Mouse (Mus musculus): Measurements from ENCODE around the gene Fkbp5. TPM values are rescaled to one million over a fixed set of nuclear protein-coding genes. Genes with fewer than 3 reads are reported as not detected.

The Fkbp5 gene
- polyA plus RNA-seq, 1 experiment: 185 TPM

DNA sequence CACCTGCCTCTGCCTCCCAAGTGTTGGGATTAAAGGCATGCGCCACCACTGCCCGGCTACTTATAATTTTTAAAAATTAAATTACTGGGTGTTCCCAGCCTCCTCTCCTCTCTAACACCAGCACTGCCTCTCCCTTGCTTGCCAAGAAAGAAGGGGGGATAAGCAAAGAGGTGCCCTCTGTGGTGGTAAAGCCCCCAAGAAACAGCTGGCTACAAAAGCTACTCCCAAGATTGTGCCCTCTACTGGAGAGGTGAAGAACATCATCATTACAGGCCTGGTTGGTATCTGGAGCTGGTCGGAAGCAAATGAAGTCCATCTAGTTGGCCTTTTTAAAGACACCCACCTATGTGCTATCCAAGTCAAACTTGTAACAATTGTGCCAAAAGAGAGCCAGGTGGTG lies 2.5 kb upstream of the Fkbp5 start:
- no peak overlapping the region for H3K4me3 ChIP-seq (ENCODE audit: insufficient read depth, low read depth, low read length)
- H3K27ac ChIP-seq (ENCODE audit: insufficient read depth, low read depth, low read length): no peak overlapping the region
- peaks cover 30% of the 10 kb centered on the region for H3K4me1 ChIP-seq (ENCODE audit: control insufficient read depth, insufficient read depth, low read length)
- no peak for TF ChIP-seq CTCF (IDR thresholded peaks at IDR 0.05; ENCODE audit: insufficient read depth, low read depth, low read length)
- 80% methylated on average over 3 of the region's 3 CpGs for WGBS

DNA sequence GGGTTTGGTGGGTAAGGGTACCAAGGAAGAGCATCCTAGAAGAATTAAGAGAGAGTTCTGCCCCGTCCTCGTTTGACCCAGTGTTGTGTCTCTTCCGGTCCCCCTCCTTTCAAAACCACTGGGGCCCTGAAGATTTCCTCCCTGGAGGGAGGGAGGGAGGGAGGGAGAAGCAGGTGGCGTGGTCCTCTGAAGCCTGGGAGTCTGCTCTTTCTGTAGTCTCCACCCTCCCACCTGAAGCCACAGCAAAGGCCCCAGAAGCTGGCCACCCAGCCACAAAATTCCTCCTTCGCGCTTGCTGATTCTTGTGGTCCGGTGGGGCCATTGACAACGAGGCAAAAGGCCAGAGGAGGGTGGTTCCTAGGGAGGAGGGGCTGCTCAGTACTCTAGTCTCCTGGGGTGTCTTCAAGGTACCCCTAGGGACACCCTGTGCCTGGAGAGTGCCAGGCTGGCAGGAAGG lies 1.3 kb upstream of the Fkbp5 start:
- Histone ChIP-seq H3K27ac (ENCODE audit: insufficient read depth, low read depth, low read length) (0 out of 2 replicates have a peak overlapping the region, but pooled peaks have one; percentile 69), H3K4me1 (ENCODE audit: control insufficient read depth, insufficient read depth, low read length) (peaks cover 29% of the 10 kb centered on the region), H3K4me3 (ENCODE audit: insufficient read depth, low read depth, low read length) (peak overlapping the region; percentile 54)
- TF ChIP-seq POLR2A (IDR thresholded peaks at IDR 0.05; ENCODE audit: insufficient read depth, low read depth, low read length) (no peak), CTCF (IDR thresholded peaks at IDR 0.05; ENCODE audit: insufficient read depth, low read depth, low read length) (no peak)
- WGBS: 50% methylated on average over 8 of the region's 8 CpGs

DNA sequence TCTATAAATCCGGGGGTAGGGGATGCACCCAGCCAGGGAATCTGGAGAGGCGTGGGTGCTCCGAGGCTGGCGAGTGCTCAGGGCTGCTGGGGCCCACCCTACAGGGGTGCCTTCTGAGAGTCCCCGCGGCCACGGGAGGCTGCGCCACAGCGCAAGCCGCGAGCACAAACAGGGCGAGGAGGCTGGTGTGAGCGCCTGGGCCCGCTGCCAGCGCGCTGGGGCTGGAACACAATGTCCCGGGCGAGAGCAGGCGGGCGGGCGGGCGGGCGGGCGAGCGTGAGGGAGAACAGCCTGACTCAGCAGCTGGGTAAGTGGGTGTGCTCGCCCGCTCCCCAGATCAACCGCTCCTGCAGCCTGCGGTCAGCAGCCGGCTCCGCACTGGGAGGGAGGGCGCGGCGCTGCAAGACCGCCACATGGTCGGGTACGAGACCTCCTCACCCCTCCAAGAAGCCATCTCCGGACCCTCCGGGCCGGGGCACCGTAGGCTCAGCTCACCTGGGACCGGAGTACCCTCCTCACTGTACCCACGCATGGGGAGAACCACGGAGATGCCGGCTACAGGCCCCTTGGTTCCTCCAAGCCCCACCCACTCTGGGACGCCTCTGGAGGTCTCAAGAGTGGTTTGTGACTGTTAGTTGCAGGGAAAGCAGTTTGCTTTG lies 758 bp upstream of the Fkbp5 start:
- H3K4me1 ChIP-seq (ENCODE audit: control insufficient read depth, insufficient read depth, low read length): peaks cover 24% of the 10 kb centered on the region
- TF ChIP-seq CTCF (IDR thresholded peaks at IDR 0.05; ENCODE audit: insufficient read depth, low read depth, low read length) (no peak), POLR2A (IDR thresholded peaks at IDR 0.05; ENCODE audit: insufficient read depth, low read depth, low read length) (no peak)
- WGBS: 1% methylated on average over 41 of the region's 46 CpGs
- H3K4me3 ChIP-seq (ENCODE audit: insufficient read depth, low read depth, low read length): peak overlapping the region; percentile 54
- H3K27ac ChIP-seq (ENCODE audit: insufficient read depth, low read depth, low read length): peak overlapping the region; percentile 72

GRCm38 (mm10) chr17:28516881-28517280 lies 446 bp downstream of the Fkbp5 start:
- Histone ChIP-seq H3K4me3 (ENCODE audit: insufficient read depth, low read depth, low read length) (no peak overlapping the region), H3K4me1 (ENCODE audit: control insufficient read depth, insufficient read depth, low read length) (peaks cover 24% of the 10 kb centered on the region), H3K27ac (ENCODE audit: insufficient read depth, low read depth, low read length) (no peak overlapping the region)
- 88% methylated on average over 4 of the region's 4 CpGs for WGBS
- TF ChIP-seq CTCF (IDR thresholded peaks at IDR 0.05; ENCODE audit: insufficient read depth, low read depth, low read length) (no peak), POLR2A (IDR thresholded peaks at IDR 0.05; ENCODE audit: insufficient read depth, low read depth, low read length) (no peak)

GRCm38 (mm10) chr17:28515431-28516341 lies 1.6 kb downstream of the Fkbp5 start:
- H3K4me1 ChIP-seq (ENCODE audit: control insufficient read depth, insufficient read depth, low read length): peaks cover 29% of the 10 kb centered on the region
- 74% methylated on average over 10 of the region's 10 CpGs for WGBS
- H3K4me3 ChIP-seq (ENCODE audit: insufficient read depth, low read depth, low read length): no peak overlapping the region
- TF ChIP-seq POLR2A (IDR thresholded peaks at IDR 0.05; ENCODE audit: insufficient read depth, low read depth, low read length): no peak
- TF ChIP-seq CTCF (IDR thresholded peaks at IDR 0.05; ENCODE audit: insufficient read depth, low read depth, low read length): no peak
- no peak overlapping the region for H3K27ac ChIP-seq (ENCODE audit: insufficient read depth, low read depth, low read length)

GRCm38 (mm10) chr17:28514555-28514954 lies 2.8 kb downstream of the Fkbp5 start:
- Histone ChIP-seq H3K4me1 (ENCODE audit: control insufficient read depth, insufficient read depth, low read length) (peaks cover 31% of the 10 kb centered on the region), H3K27ac (ENCODE audit: insufficient read depth, low read depth, low read length) (no peak overlapping the region), H3K4me3 (ENCODE audit: insufficient read depth, low read depth, low read length) (no peak overlapping the region)
- TF ChIP-seq POLR2A (IDR thresholded peaks at IDR 0.05; ENCODE audit: insufficient read depth, low read depth, low read length) (no peak), CTCF (IDR thresholded peaks at IDR 0.05; ENCODE audit: insufficient read depth, low read depth, low read length) (no peak)
- WGBS: 86% methylated on average over 5 of the region's 5 CpGs

GRCm38 (mm10) chr17:28513844-28514243 lies 3.5 kb downstream of the Fkbp5 start:
- 80% methylated on average over 7 of the region's 7 CpGs for WGBS
- TF ChIP-seq CTCF (IDR thresholded peaks at IDR 0.05; ENCODE audit: insufficient read depth, low read depth, low read length) (no peak), POLR2A (IDR thresholded peaks at IDR 0.05; ENCODE audit: insufficient read depth, low read depth, low read length) (no peak)
- H3K27ac ChIP-seq (ENCODE audit: insufficient read depth, low read depth, low read length): no peak overlapping the region

DNA sequence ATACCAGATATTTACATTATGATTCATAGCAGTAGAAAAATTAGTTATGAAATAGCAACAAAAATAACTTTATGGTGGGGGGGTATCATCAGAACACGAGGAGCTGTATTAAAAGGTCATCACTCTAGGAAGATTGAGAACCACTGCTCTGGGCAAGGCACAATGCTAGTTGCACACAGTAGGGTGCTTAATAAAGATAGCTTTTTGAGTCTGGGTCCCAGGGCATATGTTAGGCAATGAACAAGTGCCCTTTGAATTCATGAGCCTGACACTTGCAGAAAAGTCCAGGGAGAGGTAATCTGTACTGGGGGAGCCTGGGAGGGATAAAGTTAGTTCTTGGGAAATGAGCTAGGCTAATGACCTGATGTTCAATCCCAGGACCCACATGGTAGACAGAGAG lies 4.0 kb downstream of the Fkbp5 start:
- Histone ChIP-seq H3K4me3 (ENCODE audit: insufficient read depth, low read depth, low read length) (no peak overlapping the region), H3K27ac (ENCODE audit: insufficient read depth, low read depth, low read length) (no peak overlapping the region), H3K4me1 (ENCODE audit: control insufficient read depth, insufficient read depth, low read length) (peaks cover 25% of the 10 kb centered on the region)
- TF ChIP-seq POLR2A (IDR thresholded peaks at IDR 0.05; ENCODE audit: insufficient read depth, low read depth, low read length) (no peak), CTCF (IDR thresholded peaks at IDR 0.05; ENCODE audit: insufficient read depth, low read depth, low read length) (no peak)
- WGBS: 74% methylated on average over 1 of the region's 1 CpGs

More at GRCm38 (mm10) chr17:28513844-28514243, 3.5 kb downstream of the Fkbp5 start:
- Histone ChIP-seq H3K4me3 (ENCODE audit: insufficient read depth, low read depth, low read length) (no peak overlapping the region), H3K4me1 (ENCODE audit: control insufficient read depth, insufficient read depth, low read length) (peaks cover 30% of the 10 kb centered on the region)

- peak overlapping the region; percentile 10 for H3K27ac ChIP-seq (ENCODE audit: insufficient read depth, low read depth, low read length)
- WGBS: 51% methylated on average over 6 of the region's 6 CpGs
- TF ChIP-seq CTCF (IDR thresholded peaks at IDR 0.05; ENCODE audit: insufficient read depth, low read depth, low read length) (no peak), POLR2A (IDR thresholded peaks at IDR 0.05; ENCODE audit: insufficient read depth, low read depth, low read length) (no peak)
- no peak overlapping the region for H3K4me3 ChIP-seq (ENCODE audit: insufficient read depth, low read depth, low read length)
- peaks cover 20% of the 10 kb centered on the region for H3K4me1 ChIP-seq (ENCODE audit: control insufficient read depth, insufficient read depth, low read length)
Measured at GRCm38 (mm10) chr17:28512696-28513095, 4.6 kb downstream of the Fkbp5 start.

Data from olfactory bulb, adult 2 months (tissue).